Mouse (Mus musculus) G1E (cell line): ENCODE data around the gene Grik4. TPM values are rescaled to one million over a fixed set of nuclear protein-coding genes. Genes with fewer than 3 reads are reported as not detected.

Experiments
- ATAC-seq: 2 replicates; pipeline ENCODE4 v1.8.0; 2016; ENCODE audit warnings: mild to moderate bottlenecking; ENCODE audit not compliant: insufficient number of reproducible peaks, poor library complexity, low FRiP score, severe bottlenecking; ENCODE audit errors: extremely low read depth
- DNase-seq: peaks from one replicate; pipeline ENCODE4 v3.0.0; 2012; ENCODE audit warnings: low spot score
- H3K27me3 ChIP-seq: 2 replicates; pipeline ENCODE4 v1.6.1; 2012; ENCODE audit warnings: mild to moderate bottlenecking, low read length, inconsistent platforms; ENCODE audit not compliant: insufficient read depth
- H3K36me3 ChIP-seq: replicated peaks from 2 replicates; pipeline ENCODE3; 2012; ENCODE audit warnings: mild to moderate bottlenecking, inconsistent platforms
- H3K4me1 ChIP-seq: 2 replicates; pipeline ENCODE4 v1.6.1; 2012; ENCODE audit warnings: low read depth, low read length, inconsistent platforms, mixed read lengths; ENCODE audit not compliant: insufficient read depth
- H3K4me3 ChIP-seq: 2 replicates; pipeline ENCODE4 v1.5.1; 2012; ENCODE audit warnings: low read depth, mild to moderate bottlenecking, inconsistent platforms, low read length, moderate library complexity, mixed read lengths
- H3K9me3 ChIP-seq: replicated peaks from 2 replicates; pipeline ENCODE4 v1.6.1; 2012; ENCODE audit warnings: inconsistent platforms
- CTCF ChIP-seq: IDR thresholded peaks from 2 replicates; pipeline ENCODE4 v1.5.1; 2012; ENCODE audit warnings: low read depth, low read length, inconsistent platforms, mixed read lengths
- GATA1 ChIP-seq: IDR thresholded peaks from 2 replicates; pipeline ENCODE4 v1.6.1; 2012; ENCODE audit warnings: borderline replicate concordance, low read length, inconsistent platforms, mixed read lengths
- GATA2 ChIP-seq: IDR thresholded peaks from 2 replicates; pipeline ENCODE4 v1.6.1; 2012; ENCODE audit warnings: low read depth, low read length, inconsistent platforms, borderline replicate concordance
- POLR2AphosphoS5 ChIP-seq: IDR thresholded peaks from 2 replicates; pipeline ENCODE4 v1.6.1; 2012; ENCODE audit warnings: low read depth, low read length, inconsistent platforms; ENCODE audit not compliant: insufficient replicate concordance
- TAL1 ChIP-seq: conservative IDR thresholded peaks from 2 replicates; pipeline ENCODE4 v1.6.1; 2012; ENCODE audit warnings: low read depth, low read length, inconsistent platforms, mixed read lengths
- polyA plus RNA-seq: library from polyadenylated mRNA; stranded (reverse); fragments of >175 nt; gene quantifications from 2 replicates; pipeline ENCODE4 v1.2.3, GENCODE M21; 2012
- total RNA-seq, 2 experiments: library from RNA; stranded (forward) in 1 of 2; stranded (reverse) in 1 of 2; fragments of 200-1000 nt in 1 of 2; fragments of >200 nt in 1 of 2; fragmentation: Nextera tagmentation in 1 of 2; gene quantifications; 2 replicates each; pipeline ENCODE4 v1.2.3; 2014 to 2017

Gene Grik4
- total and polyA plus RNA-seq, 3 experiments = under 0.01 TPM; not detected in 2

- H3K9me3 ChIP-seq = peaks cover 9% of the 10 kb centered on the region
- DNase-seq = no peak
- no peaks in the 10 kb centered on the region for H3K27me3 ChIP-seq
- no peak for ATAC-seq
- H3K36me3 ChIP-seq = no peaks in the 10 kb centered on the region
- H3K4me1 ChIP-seq = no peaks in the 10 kb centered on the region
- no peak overlapping the region for H3K4me3 ChIP-seq
- no peak for TF ChIP-seq CTCF
- no peak for TF ChIP-seq TAL1
- TF ChIP-seq GATA2 = no peak
- no peak for TF ChIP-seq POLR2AphosphoS5
- no peak for TF ChIP-seq GATA1
Measured at GRCm38 (mm10) chr9:42727186-42727585, 217.1 kb downstream of the Grik4 start.

GRCm38 (mm10) chr9:42724099-42724498 lies 220.2 kb downstream of the Grik4 start:
- H3K9me3 ChIP-seq = peaks cover 12% of the 10 kb centered on the region
- DNase-seq (no peak), ATAC-seq (no peak)
- no peak overlapping the region for H3K4me3 ChIP-seq
- no peaks in the 10 kb centered on the region for H3K36me3 ChIP-seq
- no peaks in the 10 kb centered on the region for H3K27me3 ChIP-seq
- H3K4me1 ChIP-seq = no peaks in the 10 kb centered on the region
- TF ChIP-seq TAL1 (no peak), CTCF (no peak), GATA1 (no peak), GATA2 (no peak), POLR2AphosphoS5 (no peak)

- no peaks in the 10 kb centered on the region for H3K36me3 ChIP-seq
- TF ChIP-seq TAL1 (no peak), CTCF (no peak), GATA2 (no peak), GATA1 (no peak), POLR2AphosphoS5 (no peak)
- ATAC-seq (no peak), DNase-seq (no peak)
- no peaks in the 10 kb centered on the region for H3K4me1 ChIP-seq
- no peaks in the 10 kb centered on the region for H3K27me3 ChIP-seq
- peaks cover 12% of the 10 kb centered on the region for H3K9me3 ChIP-seq
- no peak overlapping the region for H3K4me3 ChIP-seq
Measured at GRCm38 (mm10) chr9:42722501-42722900, 221.8 kb downstream of the Grik4 start.

GRCm38 (mm10) chr9:42721718-42722117 lies 222.6 kb downstream of the Grik4 start:
- no peak for DNase-seq
- no peaks in the 10 kb centered on the region for H3K27me3 ChIP-seq
- no peak for ATAC-seq
- H3K36me3 ChIP-seq = no peaks in the 10 kb centered on the region
- TF ChIP-seq TAL1 = no peak
- no peak for TF ChIP-seq GATA2
- TF ChIP-seq GATA1 = no peak
- TF ChIP-seq CTCF = no peak
- TF ChIP-seq POLR2AphosphoS5 = no peak
- H3K4me1 ChIP-seq = no peaks in the 10 kb centered on the region
- no peak overlapping the region for H3K4me3 ChIP-seq
- peaks cover 8% of the 10 kb centered on the region for H3K9me3 ChIP-seq

GRCm38 (mm10) chr9:42721146-42721545 lies 223.1 kb downstream of the Grik4 start:
- ATAC-seq (no peak), DNase-seq (no peak)
- no peaks in the 10 kb centered on the region for H3K27me3 ChIP-seq
- H3K36me3 ChIP-seq = no peaks in the 10 kb centered on the region
- H3K4me1 ChIP-seq = no peaks in the 10 kb centered on the region
- H3K9me3 ChIP-seq = peaks cover 7% of the 10 kb centered on the region
- H3K4me3 ChIP-seq = no peak overlapping the region
- no peak for TF ChIP-seq POLR2AphosphoS5
- no peak for TF ChIP-seq GATA1
- no peak for TF ChIP-seq CTCF
- TF ChIP-seq GATA2 = no peak
- no peak for TF ChIP-seq TAL1

GRCm38 (mm10) chr9:42713912-42714311 lies 230.4 kb downstream of the Grik4 start:
- DNase-seq (no peak), ATAC-seq (no peak)
- TF ChIP-seq TAL1 = no peak
- TF ChIP-seq GATA2 = no peak
- TF ChIP-seq GATA1 = no peak
- TF ChIP-seq POLR2AphosphoS5 = no peak
- no peak for TF ChIP-seq CTCF
- Histone ChIP-seq H3K9me3 (peaks cover 12% of the 10 kb centered on the region), H3K27me3 (no peaks in the 10 kb centered on the region), H3K4me1 (no peaks in the 10 kb centered on the region), H3K36me3 (no peaks in the 10 kb centered on the region), H3K4me3 (no peak overlapping the region)

GRCm38 (mm10) chr9:42705848-42706247 lies 238.4 kb downstream of the Grik4 start:
- H3K4me3 ChIP-seq = no peak overlapping the region
- no peaks in the 10 kb centered on the region for H3K4me1 ChIP-seq
- H3K27me3 ChIP-seq = no peaks in the 10 kb centered on the region
- peaks cover 11% of the 10 kb centered on the region for H3K9me3 ChIP-seq
- no peaks in the 10 kb centered on the region for H3K36me3 ChIP-seq
- no peak for TF ChIP-seq GATA1
- TF ChIP-seq POLR2AphosphoS5 = no peak
- no peak for TF ChIP-seq GATA2
- no peak for TF ChIP-seq TAL1
- no peak for TF ChIP-seq CTCF
- DNase-seq (no peak), ATAC-seq (no peak)
